Mouse (Mus musculus) cerebellum, adult (tissue): ENCODE measurements around the gene Clec2d.
"Not testable (repeated sequence)": the region's sequence is repeated elsewhere in the genome, so short reads cannot be mapped to it uniquely, and the experiment has no call there.

ENCODE experiments used
- ATAC-seq: cut with Nextera tagmentation; 2 replicates; pipeline ENCODE4 v1.9.2; 2017; ENCODE audit warnings: mild to moderate bottlenecking, moderate library complexity, mixed read lengths; ENCODE audit not compliant: insufficient number of reproducible peaks, low FRiP score, low TSS enrichment

The Clec2d gene

GRCm38 (mm10) chr6:129186457-129187199, 6.2 kb downstream of the Clec2d start:
- no peak for ATAC-seq

DNA sequence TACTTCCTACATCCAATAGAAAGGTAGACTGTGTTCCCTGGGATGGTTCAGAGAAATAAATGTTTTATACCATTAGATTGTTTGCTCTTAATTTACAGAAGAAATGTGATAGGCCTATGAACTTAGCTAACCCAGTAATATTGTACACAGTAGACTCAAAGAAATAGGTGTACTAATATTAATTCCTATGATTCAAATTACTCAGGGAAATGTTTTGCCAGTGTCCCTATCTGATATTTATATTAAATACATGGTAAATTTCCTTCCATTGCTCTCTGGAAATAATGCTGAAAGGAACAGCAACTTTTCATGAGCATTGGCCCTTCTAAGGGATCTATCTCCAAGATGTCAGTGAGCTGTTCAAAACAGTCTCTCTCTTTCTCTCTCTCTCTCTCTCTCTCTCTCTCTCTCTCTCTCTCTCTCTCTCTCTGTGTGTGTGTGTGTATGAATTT, 6.8 kb downstream of the Clec2d start:
- no peak for ATAC-seq

GRCm38 (mm10) chr6:129187816-129188215, 7.4 kb downstream of the Clec2d start:
- ATAC-seq = not testable (repeated sequence)

DNA sequence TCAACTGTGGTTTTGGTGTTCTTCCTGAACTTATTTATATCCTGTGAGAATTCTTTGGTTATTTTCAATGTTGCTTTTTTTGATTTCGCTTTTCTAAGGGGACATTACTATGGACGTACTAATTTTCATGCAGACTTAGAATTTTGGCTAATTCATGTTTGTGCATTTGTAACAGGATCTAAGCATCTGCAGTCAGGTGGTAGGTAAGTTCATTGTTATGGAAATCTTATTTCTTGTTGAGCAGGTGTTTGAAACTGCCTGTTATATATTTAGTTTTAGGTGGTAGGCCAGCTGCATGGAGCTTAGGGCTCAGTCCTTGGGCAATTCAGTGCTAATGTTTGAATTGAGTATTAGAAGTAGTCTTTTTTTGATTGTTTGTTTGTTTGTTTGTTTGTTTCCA, 13.0 kb downstream of the Clec2d start:
- ATAC-seq = no peak

- ATAC-seq = not testable (repeated sequence)
These were observed 19.7 kb downstream of the Clec2d start for GRCm38 (mm10) chr6:129200066-129200465.

DNA sequence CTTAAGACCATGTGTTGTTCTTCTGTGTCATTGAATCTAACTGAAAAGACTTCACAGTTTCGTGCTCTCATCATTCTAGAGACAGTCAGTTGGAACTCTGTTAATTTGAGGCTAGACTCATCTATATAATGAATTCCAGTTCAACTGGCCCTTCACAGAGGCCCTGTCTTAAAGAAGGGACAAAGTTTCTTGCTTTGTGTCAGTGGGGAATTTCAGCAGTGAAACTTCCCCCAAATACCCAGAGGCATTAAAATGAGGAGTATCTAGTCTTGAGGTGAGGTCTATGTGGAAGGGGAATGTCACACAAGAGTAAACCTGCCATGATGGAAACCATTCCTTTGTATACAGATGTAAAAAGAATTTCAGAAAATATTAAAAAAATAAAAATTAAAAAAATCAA, 21.9 kb downstream of the Clec2d start:
- ATAC-seq = no peak

DNA sequence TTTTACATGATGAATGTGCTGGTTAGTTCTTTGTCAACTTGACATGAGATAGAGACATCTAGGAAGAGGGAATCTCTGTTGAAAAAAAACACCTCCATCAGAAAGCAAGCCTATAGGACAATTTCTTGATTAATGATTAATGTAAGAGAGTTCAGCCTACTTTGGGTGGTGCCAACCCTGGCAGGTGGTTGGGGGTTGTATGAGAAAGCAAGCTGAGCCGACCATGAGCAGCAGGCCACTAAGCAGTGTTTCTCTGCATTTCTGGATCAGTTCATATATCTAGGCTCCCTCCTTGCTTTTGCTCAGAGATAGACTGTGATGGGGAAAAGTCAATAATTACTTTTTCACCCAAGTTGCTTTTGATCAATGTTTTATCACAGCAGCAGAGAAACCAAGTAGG, 23.9 kb downstream of the Clec2d start:
- no peak for ATAC-seq

- no peak for ATAC-seq
These were observed 24.4 kb downstream of the Clec2d start for GRCm38 (mm10) chr6:129204838-129205237.

DNA sequence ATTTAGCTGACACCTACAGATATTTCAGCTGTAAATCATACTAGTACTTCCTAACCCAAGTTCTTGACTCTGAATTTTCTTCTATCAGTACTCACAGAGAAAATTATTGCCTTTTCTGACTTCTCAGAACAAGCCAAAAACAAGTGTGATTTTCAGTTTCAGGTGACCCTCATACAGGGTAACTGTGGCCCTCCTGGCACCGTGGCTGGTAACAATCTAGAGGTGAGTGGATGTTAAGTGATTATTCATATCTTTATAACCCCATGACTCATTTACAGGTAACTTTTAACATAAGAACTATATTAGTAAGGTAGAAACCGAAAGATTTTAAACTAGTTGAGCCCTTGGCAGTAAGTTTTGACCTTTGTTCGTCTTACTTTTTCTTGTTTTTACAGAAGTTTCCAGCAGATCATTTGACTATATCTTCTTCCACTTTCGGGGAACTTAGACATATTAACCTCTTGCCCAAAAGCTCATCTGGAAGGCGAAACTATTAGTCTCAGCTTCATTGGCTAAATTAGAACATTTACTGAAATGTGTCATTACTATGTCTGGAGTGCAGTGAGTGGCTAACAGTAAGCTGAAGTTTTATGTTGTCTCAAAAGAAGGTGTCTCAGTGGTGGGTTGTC, 28.6 kb downstream of the Clec2d start:
- no peak for ATAC-seq

DNA sequence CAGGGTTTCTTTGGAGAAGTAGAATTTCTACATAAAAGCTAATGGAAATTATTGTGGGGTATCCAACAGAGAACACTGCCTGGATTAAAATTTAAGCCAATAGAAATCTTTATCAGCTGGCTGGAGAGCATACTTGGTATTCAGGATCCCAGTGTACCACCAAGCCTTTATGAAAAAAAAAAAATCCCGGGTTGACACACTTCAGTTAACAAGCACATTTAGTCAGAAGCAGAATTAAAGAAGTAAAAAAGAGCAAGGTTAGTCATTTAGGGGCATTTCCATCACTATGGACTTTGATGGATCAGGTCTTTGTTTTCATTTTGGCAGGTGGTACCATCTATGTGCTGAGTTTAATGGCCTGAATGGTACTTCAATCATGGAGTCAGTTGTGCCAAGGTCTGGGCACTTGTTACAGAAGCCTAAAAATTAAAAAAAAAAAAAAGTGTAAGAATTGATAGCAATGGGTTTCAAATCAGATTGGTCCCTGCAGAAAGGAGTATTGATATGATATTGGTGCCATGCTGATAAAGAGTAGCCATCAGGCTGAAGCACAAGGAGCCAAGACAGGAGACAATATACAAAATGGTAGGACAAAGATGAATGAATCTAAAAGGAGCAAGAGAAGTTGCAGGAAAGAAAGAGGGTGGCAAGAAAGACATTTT, 29.5 kb downstream of the Clec2d start:
- ATAC-seq = no peak

GRCm38 (mm10) chr6:129210447-129210790, 30.0 kb downstream of the Clec2d start:
- ATAC-seq = no peak

DNA sequence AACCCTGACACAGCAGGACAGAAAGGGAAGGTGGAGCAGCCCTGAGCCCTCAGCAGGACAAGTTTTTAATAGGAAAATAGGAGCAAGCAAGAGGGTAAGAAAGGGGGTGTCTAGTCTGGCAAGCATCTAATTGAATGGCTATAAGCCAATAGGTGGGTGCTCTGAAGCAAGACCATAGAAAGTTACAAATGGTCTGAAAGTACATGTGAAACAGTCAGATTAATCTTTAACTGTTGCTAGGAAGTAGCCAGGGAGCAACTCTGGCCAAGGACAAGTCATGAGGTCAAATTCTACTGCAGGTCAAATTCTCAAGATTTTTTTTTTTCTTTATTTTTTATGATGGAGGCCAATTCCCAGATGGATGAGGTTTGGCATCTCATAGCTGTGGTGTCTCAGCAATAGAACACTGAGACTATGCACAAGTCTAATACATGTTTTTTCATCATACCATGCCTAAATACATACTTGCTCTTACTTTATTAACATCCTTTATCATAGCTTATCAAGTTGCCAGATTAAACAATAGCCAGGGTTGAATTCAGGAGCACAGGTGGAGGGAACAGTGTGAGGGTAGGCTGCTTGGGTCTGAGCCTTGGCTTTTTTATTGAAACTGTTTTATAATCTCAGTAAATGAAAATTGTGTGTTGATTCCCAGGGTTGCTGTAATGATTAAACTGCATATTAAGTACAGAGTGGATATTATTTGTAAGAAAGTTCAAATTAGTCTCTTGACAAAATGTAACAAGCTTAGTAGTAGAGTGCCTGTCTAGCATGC, 32.2 kb downstream of the Clec2d start:
- no peak for ATAC-seq

DNA sequence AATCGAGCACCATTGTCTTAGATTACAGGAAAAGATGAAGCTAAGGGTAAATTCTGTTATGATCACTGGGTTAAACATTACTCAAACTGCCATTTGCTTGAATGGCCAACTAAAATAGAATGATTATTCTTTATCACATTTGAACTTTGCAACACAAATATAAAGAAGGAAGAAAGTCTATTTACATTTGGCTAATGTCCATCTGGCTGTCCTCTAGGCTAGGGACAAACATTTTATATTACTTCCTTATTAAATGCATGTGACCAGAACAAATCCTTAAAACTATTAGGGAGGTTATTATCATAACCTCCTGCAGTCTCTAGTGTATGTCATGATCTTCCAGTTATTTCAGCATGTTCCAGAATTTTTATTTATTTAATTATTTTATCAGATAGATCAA, 33.1 kb downstream of the Clec2d start:
- no peak for ATAC-seq

DNA sequence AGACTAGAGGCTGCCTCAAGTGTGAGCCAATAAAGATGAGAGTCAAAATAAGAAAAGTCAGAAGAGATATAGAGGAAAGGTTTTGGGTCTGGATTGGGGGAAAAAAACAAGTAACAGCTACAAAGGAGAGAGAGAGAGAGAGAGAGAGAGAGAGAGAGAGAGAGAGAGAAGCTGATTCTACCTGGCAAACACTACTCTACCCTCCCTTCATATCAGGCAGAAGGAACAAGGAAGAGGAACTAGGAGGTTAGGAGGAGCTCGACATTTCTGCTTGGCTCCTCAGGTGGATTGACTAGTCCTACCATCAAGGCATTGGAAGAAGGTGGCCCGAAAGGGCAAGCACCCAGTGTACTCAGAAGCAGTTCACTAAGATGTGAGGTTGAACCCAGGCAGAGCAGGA, 33.8 kb downstream of the Clec2d start:
- ATAC-seq = no peak

DNA sequence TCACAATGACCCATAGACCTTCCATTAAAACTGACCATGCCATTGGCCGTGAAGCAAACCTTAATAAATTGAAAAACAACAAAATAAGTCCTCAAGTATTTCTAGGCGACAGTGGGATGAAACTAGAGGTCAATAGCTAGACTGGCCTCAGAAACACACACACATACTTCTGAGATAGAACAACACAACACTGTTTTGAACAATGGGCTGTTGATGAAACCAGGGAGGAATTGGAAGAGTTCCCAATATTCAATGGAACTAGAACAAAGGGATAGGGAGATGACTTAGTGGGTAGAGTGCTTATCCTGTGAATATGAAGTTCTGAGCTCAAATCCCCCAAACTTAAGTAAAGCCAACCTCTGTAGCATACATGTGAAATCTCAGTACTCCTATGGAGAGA, 34.6 kb downstream of the Clec2d start:
- ATAC-seq = no peak

- ATAC-seq = no peak
These were observed 35.6 kb downstream of the Clec2d start for GRCm38 (mm10) chr6:129215886-129216637.

DNA sequence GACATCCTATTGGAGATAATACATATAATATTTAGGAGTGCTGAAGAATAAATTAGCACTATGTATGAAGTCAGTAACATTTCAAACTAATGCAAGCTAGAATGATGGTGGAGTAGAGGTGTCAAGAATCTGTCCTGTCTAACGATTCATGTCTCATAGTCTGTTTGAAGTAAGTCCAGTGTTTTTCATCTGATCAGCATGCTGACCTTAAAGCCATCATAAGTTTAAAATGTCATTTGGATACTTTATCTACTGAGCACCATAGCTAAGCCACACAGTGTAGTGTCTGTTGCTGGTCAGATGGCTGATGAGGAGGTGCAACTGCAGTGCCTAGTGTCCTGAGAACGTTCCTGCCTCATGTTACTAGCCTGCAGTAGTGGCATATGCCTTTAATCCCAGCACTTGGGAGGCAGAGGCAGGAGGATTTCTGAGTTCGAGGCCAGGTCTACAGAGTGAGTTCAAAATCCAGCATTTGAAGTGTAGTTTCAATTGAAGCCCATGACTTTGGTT, 36.4 kb downstream of the Clec2d start:
- ATAC-seq = no peak

GRCm38 (mm10) chr6:129218191-129218696, 37.8 kb downstream of the Clec2d start:
- no peak for ATAC-seq

DNA sequence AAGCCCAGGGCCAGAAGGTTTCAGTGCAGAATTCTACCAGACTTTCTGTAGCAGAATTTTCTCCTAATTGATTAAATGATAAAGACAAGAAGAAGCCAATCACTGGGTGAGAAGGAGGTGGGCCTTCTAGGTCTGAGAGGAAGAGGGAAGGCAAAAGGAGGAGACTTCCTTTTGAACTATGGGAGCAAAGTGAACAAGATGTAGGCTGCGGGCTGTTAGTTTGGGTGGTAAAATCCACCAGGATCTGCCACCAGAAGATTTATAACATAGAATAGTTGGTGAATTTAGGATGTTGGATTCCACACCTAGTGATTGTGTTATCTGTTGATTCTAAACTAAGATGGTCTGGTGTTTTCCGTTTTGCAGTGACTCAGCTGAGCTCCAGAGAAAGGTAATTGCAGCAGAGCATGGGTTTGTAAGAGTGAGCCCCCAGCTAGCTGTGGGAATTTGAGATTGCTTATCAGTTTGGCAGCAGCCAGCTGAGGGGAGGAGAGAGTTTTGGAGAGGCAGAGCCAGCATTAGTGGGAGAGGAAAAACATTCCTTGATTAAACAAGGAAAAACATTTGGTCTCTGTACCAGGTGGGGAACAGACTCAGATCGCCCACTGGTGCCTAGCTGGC, 39.6 kb downstream of the Clec2d start:
- ATAC-seq = no peak
